Mouse (Mus musculus): ENCODE data around the gene Arpp19. TPM values are rescaled to one million over a fixed set of nuclear protein-coding genes. Genes with fewer than 3 reads are reported as not detected.

Gene Arpp19
- polyA plus RNA-seq, 1 experiment from 2014 or later, result 302 TPM

- DNase-seq (ENCODE audit: low spot score) (no peak), ATAC-seq (ENCODE audit: insufficient read depth, low FRiP score, low TSS enrichment) (no peak)
- Histone ChIP-seq H3K4me2 (ENCODE audit: low read depth) (no peak overlapping the region), H3K36me3 (ENCODE audit: control insufficient read depth, insufficient read depth, low read length) (no peaks in the 10 kb centered on the region), H3K9me3 (ENCODE audit: control insufficient read depth, low read length) (no peaks in the 10 kb centered on the region), H3K4me3 (ENCODE audit: low read depth, low read length) (no peak overlapping the region), H3K4me1 (ENCODE audit: control insufficient read depth, insufficient read depth, low read length) (no peaks in the 10 kb centered on the region), H3K27ac (ENCODE audit: low read depth, low read length) (no peak overlapping the region), H3K27me3 (ENCODE audit: control insufficient read depth, insufficient read depth, low read length) (no peaks in the 10 kb centered on the region), H3K9ac (ENCODE audit: low read length) (no peak overlapping the region)
- 95% methylated on average over 8 of the region's 8 CpGs for WGBS
These were observed 62.9 kb downstream of the Arpp19 start for GRCm38 (mm10) chr9:75100157-75100781.

- DNase-seq (ENCODE audit: low spot score) (no peak), ATAC-seq (ENCODE audit: insufficient read depth, low FRiP score, low TSS enrichment) (no peak)
- Histone ChIP-seq H3K9ac (ENCODE audit: low read length) (no peak overlapping the region), H3K27me3 (ENCODE audit: control insufficient read depth, insufficient read depth, low read length) (no peaks in the 10 kb centered on the region), H3K4me3 (ENCODE audit: low read depth, low read length) (no peak overlapping the region), H3K36me3 (ENCODE audit: control insufficient read depth, insufficient read depth, low read length) (no peaks in the 10 kb centered on the region), H3K9me3 (ENCODE audit: control insufficient read depth, low read length) (no peaks in the 10 kb centered on the region), H3K4me2 (ENCODE audit: low read depth) (no peak overlapping the region), H3K4me1 (ENCODE audit: control insufficient read depth, insufficient read depth, low read length) (no peaks in the 10 kb centered on the region), H3K27ac (ENCODE audit: low read depth, low read length) (no peak overlapping the region)
These were observed 64.7 kb downstream of the Arpp19 start for GRCm38 (mm10) chr9:75102131-75102530.

Other genes with a start within 250 kb of the Arpp19 start
- 8.6 and 10.1 TPM in 2 replicates for gene Onecut1, start 175.7 kb upstream of the Arpp19 start, polyA plus RNA-seq (2014; fragmentation: Nextera tagmentation; extraction: Ambion mirVana)
- gene Fam214a, start 84.7 kb upstream of the Arpp19 start, polyA plus RNA-seq (2014; fragmentation: Nextera tagmentation; extraction: Ambion mirVana), result 13.6 and 14.8 TPM in 2 replicates
- gene Myo5a, start 33.4 kb downstream of the Arpp19 start, polyA plus RNA-seq (2014; fragmentation: Nextera tagmentation; extraction: Ambion mirVana), result 29.4 and 35.3 TPM in 2 replicates
- gene Myo5c, start 194.4 kb downstream of the Arpp19 start, polyA plus RNA-seq (2014; fragmentation: Nextera tagmentation; extraction: Ambion mirVana), result 0.35 and 0.36 TPM in 2 replicates